Mouse (Mus musculus): ENCODE measurements around the gene Rab15. TPM values are rescaled to one million over a fixed set of nuclear protein-coding genes. Genes with fewer than 3 reads are reported as not detected.

Gene Rab15
- 2.5 TPM for polyA plus RNA-seq (2014; fragmentation: Illumina TruSeq; extraction: RNeasy Lipid Tissue Mini Kit (QIAGEN cat#74804); ENCODE audit: low read depth, low replicate concordance)

DNA sequence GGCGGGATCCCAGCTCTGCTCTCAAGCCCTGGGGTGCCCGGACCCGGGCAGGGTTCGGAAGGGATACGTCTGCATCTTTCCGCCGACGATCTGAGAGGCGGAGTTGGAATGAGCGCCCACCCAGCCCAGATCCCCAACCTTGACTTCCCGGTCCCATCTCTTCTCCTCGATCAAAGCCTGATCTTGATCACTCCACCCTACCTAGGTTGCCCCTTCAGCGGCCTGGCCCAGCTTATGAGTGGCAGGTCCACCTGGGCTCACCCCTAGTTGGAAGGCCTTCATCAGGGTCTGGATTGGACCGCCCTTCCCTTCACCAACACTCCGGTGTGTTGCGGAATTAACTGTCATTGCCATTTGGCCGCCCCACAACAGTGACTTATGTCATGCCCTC, at the start of gene Rab15:
TSS of gene Rab15 (minus strand) at position 258 of the 391 bp plus-strand sequence.

DNA sequence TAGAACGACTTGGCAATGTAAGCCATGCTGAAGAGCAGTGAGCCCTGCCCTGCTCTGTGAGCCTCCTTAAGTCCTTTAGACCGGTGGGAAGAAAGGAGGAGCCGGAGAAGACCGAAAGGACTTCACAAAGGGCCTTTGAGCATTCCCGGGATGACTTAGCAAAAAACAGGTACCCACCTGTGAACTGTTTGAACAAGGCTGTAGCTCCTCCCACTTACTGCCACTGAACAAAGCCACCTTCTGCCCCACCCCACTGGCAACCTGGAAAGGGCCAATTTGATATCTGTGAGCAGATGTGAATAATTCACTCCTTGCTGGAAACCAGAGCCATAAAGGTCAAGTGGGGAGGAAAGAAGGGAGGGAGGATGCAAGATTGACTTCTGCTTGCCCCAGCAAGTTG, 27.4 kb downstream of the Rab15 start, which contains the start of gene Gpx2:
TSS of gene Gpx2 (minus strand) at position 205 of the 400 bp plus-strand sequence.

DNA sequence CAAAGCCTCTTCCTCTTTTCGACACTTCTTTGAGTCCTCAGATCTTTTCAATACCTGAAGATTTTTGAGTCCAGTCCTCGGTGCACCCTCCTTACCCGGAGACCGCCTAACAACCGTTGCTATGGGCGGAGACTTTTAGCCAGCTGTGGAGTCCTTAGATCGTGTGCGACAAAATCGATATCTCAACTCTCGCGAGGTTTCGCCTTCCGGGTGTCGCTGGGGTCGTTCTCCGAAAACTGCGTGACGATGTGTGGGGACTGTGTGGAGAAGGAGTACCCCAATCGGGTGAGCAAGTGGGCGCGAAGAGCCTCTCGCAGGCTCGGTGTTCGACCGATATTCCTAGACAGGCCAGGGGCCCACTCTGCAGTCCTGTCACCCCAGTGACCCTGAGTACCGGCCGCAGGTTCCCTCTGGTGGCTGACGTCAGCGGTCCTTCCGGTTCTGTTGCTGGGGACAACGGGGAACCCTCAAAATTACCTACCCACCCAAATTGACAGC, 57.3 kb downstream of the Rab15 start, which contains the start of the genes Churc1 and Fntb:
TSS of gene Churc1 (plus strand) at position 185 of the 498 bp plus-strand sequence.
TSS of gene Fntb (plus strand) at position 236 of the 498 bp plus-strand sequence.

Other genes with a start within 250 kb of the Rab15 start
- gene Sptb, start 112.4 kb downstream of the Rab15 start, polyA plus RNA-seq (2014; fragmentation: Illumina TruSeq; extraction: RNeasy Lipid Tissue Mini Kit (QIAGEN cat#74804); ENCODE audit: low read depth, low replicate concordance), result 0.99 TPM
- 129 TPM for gene Churc1, start 57.4 kb downstream of the Rab15 start, polyA plus RNA-seq (2014; fragmentation: Illumina TruSeq; extraction: RNeasy Lipid Tissue Mini Kit (QIAGEN cat#74804); ENCODE audit: low read depth, low replicate concordance)
- 2.1 TPM for gene Fntb, start 57.3 kb downstream of the Rab15 start, polyA plus RNA-seq (2014; fragmentation: Illumina TruSeq; extraction: RNeasy Lipid Tissue Mini Kit (QIAGEN cat#74804); ENCODE audit: low read depth, low replicate concordance)
- gene Gpx2, start 27.4 kb downstream of the Rab15 start, polyA plus RNA-seq (2014; fragmentation: Illumina TruSeq; extraction: RNeasy Lipid Tissue Mini Kit (QIAGEN cat#74804); ENCODE audit: low read depth, low replicate concordance), result not detected
- gene Max, start 139.3 kb upstream of the Rab15 start, polyA plus RNA-seq (2014; fragmentation: Illumina TruSeq; extraction: RNeasy Lipid Tissue Mini Kit (QIAGEN cat#74804); ENCODE audit: low read depth, low replicate concordance), result 74.6 TPM

All from adrenal gland, adult 10 weeks (tissue).